Mouse (Mus musculus) NIH3T3 (cell line): ENCODE data around the gene Borcs6.

Experiments used
- DNase-seq: peaks from one replicate; pipeline ENCODE4 v3.0.0-alpha.2; 2012; ENCODE audit warnings: low read depth

The Borcs6 gene

GRCm38 (mm10) chr11:69070590-69071222, 11.2 kb downstream of the Borcs6 start, which contains the start of gene Tmem107:
TSS of gene Tmem107 (plus strand) at chr11:69070806.
- DNase-seq: peak; percentile 98

GRCm38 (mm10) chr11:69071262-69071661, 11.7 kb downstream of the Borcs6 start:
- peak; percentile 63 for DNase-seq

GRCm38 (mm10) chr11:69072234-69072633, 12.7 kb downstream of the Borcs6 start:
- no peak for DNase-seq

- DNase-seq: peak; percentile 45
These were observed 13.1 kb downstream of the Borcs6 start for GRCm38 (mm10) chr11:69072666-69073064.

GRCm38 (mm10) chr11:69073065-69073888, 13.8 kb downstream of the Borcs6 start:
- peak; percentile 92 for DNase-seq

- DNase-seq: peak; percentile 52
These were observed 14.6 kb downstream of the Borcs6 start for GRCm38 (mm10) chr11:69073951-69074775.

- DNase-seq: no peak
These were observed 15.2 kb downstream of the Borcs6 start for GRCm38 (mm10) chr11:69074776-69075069.

GRCm38 (mm10) chr11:69075764-69076479, 16.4 kb downstream of the Borcs6 start:
- DNase-seq: no peak

GRCm38 (mm10) chr11:69076572-69076971, 17.1 kb downstream of the Borcs6 start:
- no peak for DNase-seq

- DNase-seq: no peak
These were observed 17.8 kb downstream of the Borcs6 start for GRCm38 (mm10) chr11:69077316-69077715.

- DNase-seq: no peak
These were observed 18.5 kb downstream of the Borcs6 start for GRCm38 (mm10) chr11:69078041-69078440.

- peak; percentile 74 for DNase-seq
These were observed 19.4 kb downstream of the Borcs6 start for GRCm38 (mm10) chr11:69078805-69079438.

- DNase-seq: no peak
These were observed 20.8 kb downstream of the Borcs6 start for GRCm38 (mm10) chr11:69080102-69080854.

GRCm38 (mm10) chr11:69080855-69081222, 21.3 kb downstream of the Borcs6 start:
- no peak for DNase-seq

- no peak for DNase-seq
These were observed 22.1 kb downstream of the Borcs6 start for GRCm38 (mm10) chr11:69081613-69082012.

- no peak for DNase-seq
These were observed 26.1 kb downstream of the Borcs6 start for GRCm38 (mm10) chr11:69085608-69086007.

- DNase-seq: no peak
These were observed 26.9 kb downstream of the Borcs6 start for GRCm38 (mm10) chr11:69086390-69086789.

GRCm38 (mm10) chr11:69087082-69087481, 27.6 kb downstream of the Borcs6 start:
- no peak for DNase-seq

GRCm38 (mm10) chr11:69087597-69087996, 28.1 kb downstream of the Borcs6 start:
- DNase-seq: no peak

GRCm38 (mm10) chr11:69088103-69088855, 28.8 kb downstream of the Borcs6 start, which contains the start of gene Vamp2:
TSS of gene Vamp2 (plus strand) at chr11:69088490.
- DNase-seq: peak; percentile 92
